Mouse (Mus musculus): Measurements from ENCODE around the gene Tnfaip2. TPM values are rescaled to one million over a fixed set of nuclear protein-coding genes. Genes with fewer than 3 reads are reported as not detected.

The Tnfaip2 gene
- polyA plus RNA-seq, 1 experiment, result 11.3 TPM

DNA sequence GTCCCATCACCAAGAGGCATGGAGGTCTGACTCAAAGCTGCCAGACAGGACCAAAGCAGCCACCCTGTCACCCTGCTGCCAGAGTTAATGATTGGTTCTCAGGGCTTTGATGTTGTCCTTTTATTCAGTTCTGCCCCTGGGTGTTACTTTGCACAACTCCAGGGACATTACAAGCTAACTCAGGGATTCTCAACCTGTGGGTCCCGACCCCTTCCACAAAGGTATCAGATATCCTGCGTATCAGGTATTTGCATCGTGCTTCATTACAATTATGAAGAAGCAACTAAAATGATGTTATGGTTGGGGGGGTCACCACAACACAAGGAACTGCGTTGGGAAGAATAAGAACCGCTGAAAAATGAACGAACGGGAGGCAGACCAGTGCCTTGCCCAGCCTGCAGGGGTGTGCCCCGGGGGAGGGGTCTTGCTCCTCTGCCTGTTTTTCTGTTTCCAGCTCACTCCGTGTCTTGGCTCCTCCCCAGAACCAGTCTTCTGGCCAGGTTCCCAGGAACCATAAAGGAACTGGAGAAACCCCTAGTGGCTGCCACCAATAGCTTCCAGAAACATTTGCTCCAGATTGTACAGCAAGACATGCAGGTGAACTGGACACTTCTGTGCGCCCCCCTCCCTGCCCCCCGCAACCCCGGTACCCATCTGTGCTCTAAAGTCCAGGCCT lies 14.7 kb upstream of the Tnfaip2 start:
- Histone ChIP-seq H3K4me1 (peaks cover 98% of the 10 kb centered on the region), H3K36me3 (replicated peaks; ENCODE audit: low read length) (peaks cover 91% of the 10 kb centered on the region), H3K9me3 (peaks cover 11% of the 10 kb centered on the region; the same call in 1 of the 2 replicates), H3K27me3 (replicated peaks) (peaks cover 64% of the 10 kb centered on the region), H3K4me3 (replicated peaks) (no peak overlapping the region)
- TF ChIP-seq FLI1 (IDR thresholded peaks at IDR 0.05; ENCODE audit: low read length), result no peak
- TF ChIP-seq GATA1 (IDR thresholded peaks at IDR 0.05; ENCODE audit: borderline replicate concordance, low read length), result no peak

DNA sequence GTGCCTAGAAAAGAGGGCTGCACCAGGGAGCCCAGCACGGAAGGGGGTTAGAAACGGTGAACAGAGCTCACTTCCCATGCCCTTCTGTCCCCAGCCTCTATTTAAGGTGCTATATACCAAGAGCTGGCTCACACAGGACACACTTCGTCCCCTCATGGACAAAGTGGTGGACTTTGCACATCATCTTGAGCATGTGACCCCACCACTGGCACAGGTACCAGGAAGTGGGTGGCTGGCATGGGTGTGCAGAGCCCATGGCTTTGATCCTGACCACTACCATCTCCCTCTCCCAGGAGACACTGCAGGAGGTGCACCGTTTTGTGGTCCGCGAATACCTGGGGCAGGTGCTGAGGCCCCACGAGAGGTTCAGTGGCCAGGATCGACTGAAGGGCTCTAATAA lies 13.9 kb upstream of the Tnfaip2 start:
- Histone ChIP-seq H3K36me3 (replicated peaks; ENCODE audit: low read length) (peaks cover 87% of the 10 kb centered on the region), H3K27me3 (replicated peaks) (peaks cover 58% of the 10 kb centered on the region), H3K4me1 (peaks cover 98% of the 10 kb centered on the region), H3K4me3 (replicated peaks) (peak overlapping the region; percentile 64), H3K9me3 (peaks cover 9% of the 10 kb centered on the region; the same call in 1 of the 2 replicates)
- TF ChIP-seq FLI1 (IDR thresholded peaks at IDR 0.05; ENCODE audit: low read length) (no peak), GATA1 (IDR thresholded peaks at IDR 0.05; ENCODE audit: borderline replicate concordance, low read length) (no peak)

DNA sequence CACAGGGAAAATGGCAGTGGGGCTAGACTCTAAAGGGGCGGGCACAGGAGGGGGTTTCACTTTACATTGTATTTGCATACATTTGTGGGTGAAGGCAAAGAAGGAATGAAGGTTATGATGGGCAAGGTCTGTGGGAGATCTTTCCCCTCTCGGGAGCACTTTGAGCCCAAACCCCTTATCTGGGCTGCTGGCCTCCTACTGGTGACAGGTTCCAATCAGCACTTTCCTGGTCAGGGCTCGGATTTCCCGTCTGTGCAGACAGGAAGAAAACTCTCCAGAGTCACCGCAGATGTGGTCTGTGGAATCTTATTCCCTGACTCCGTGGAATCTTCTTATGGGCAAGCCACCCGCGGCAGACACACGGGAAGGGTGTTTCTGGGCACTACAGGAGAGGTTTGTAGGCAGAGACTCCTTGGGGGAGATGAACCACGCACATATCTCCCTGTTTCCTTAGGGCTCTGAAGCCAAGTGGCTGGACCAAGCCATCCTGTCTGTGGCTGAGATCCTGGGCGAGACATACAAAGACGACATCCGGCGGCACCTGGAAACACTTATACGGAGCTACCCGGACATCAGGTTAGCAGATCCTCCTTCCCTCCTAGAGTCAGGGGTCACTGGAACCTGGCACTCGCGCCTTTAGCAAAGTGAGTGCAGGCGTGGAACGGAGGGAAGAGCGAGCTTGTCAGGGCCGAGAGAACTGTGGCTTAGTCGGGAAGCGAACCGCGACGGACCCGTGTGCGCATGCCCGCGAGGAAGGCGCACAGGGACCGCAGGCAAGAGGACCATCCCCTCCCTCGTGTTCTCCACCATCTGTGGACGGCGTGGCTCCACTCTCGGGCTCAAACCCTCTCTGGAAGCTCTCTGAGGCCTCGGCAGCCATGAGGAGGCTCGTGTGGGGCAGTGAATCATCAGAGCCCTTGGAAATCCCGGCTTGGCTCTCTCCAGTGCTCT lies 13.0 kb upstream of the Tnfaip2 start:
- Histone ChIP-seq H3K36me3 (replicated peaks; ENCODE audit: low read length) (peaks cover 78% of the 10 kb centered on the region), H3K4me1 (peaks cover 98% of the 10 kb centered on the region), H3K27me3 (replicated peaks) (peaks cover 50% of the 10 kb centered on the region), H3K4me3 (replicated peaks) (peak overlapping the region; percentile 90), H3K9me3 (peaks cover 2% of the 10 kb centered on the region; the same call in 1 of the 2 replicates)
- TF ChIP-seq GATA1 (IDR thresholded peaks at IDR 0.05; ENCODE audit: borderline replicate concordance, low read length) (no peak), FLI1 (IDR thresholded peaks at IDR 0.05; ENCODE audit: low read length) (no peak)

DNA sequence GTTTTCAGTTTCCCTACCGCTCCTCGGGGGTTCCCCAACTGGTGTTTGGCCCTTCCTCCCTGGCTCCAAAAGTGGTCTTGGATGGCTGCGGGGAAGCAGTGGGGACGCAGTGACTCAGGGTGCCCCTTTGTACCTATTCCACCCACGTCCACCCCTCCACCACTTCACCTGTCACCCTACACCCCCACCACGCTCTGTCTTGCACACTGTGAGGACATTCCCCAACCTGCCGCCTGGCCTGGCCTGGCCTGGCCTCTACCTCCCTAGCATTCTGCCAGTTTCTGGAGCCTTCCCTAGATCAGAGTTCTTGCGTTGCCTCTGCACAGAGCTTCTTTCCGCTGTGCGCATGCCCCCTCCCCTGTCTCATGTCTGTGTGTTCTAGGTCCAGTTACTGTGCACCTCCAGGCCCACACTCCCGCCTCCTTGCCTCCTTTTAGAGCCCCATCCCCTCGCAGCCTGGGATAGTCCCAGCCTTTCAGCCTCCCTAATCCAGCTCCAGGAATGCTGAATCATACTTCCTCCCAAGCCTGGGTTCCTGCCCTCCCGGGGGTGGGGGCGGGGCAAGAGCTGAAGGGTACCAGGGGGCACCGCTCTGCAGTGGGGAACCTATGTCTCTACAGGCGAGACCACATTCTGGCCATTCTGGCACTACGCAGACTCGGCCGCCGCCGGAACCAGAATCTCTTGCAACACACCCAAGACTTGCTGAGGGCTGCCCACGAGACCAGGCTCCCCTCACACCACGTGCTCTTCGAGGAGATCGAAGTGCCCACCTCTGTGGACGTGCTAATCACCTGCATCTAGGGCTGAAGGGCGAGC lies 12.0 kb upstream of the Tnfaip2 start:
- Histone ChIP-seq H3K36me3 (replicated peaks; ENCODE audit: low read length) (peaks cover 71% of the 10 kb centered on the region), H3K27me3 (replicated peaks) (peaks cover 47% of the 10 kb centered on the region), H3K4me1 (peaks cover 98% of the 10 kb centered on the region), H3K9me3 (peaks cover 2% of the 10 kb centered on the region; the same call in 1 of the 2 replicates), H3K4me3 (replicated peaks) (peak overlapping the region; percentile 90)
- no peak for TF ChIP-seq GATA1 (IDR thresholded peaks at IDR 0.05; ENCODE audit: borderline replicate concordance, low read length)
- TF ChIP-seq FLI1 (IDR thresholded peaks at IDR 0.05; ENCODE audit: low read length), result no peak

DNA sequence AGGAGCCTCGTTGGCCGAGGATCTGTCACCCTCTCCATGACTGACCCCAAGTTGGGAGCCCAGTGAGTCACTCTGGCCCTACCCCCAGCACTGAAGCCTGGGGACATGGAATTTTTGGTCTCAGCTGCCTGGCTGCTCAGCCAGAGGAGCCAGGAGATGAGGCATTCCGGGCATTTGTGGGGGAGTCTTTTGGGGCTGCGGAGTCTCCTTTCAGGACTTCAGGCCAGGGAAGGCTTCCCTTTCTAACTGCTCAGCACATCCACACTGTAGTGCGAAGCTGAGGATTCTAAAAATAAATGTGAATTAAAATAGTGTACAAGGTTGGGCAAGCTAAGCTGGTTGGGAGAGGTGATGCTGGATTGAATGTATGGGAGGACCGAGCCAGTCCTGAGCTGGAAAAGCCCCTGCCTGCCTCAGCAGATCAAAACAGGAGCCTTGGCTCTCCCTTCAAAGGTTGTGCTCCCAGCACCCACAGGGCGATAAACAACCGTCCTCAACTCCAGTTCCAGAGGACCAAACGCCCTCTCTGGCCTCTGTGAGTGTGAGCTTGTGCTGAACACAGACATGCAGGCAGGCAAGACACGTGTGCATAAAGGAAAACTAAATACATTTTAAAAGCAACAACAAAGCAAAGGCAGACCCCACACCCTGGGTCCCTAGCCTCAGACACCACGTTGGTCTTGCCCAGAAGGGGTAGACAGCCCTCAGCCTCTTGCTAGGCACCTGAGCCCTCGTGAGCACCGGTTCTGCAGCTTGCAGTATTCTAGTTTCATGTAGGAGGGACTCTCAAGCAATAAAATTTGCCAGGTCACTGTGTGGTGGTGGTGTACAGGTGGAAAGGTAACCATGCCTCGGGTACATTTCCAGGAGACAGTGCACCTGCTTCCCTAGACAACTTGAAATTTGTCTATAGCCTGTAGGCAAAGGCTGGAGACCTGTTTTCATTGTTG lies 11.1 kb upstream of the Tnfaip2 start:
- H3K4me1 ChIP-seq, result peaks cover 98% of the 10 kb centered on the region
- no peak for TF ChIP-seq GATA1 (IDR thresholded peaks at IDR 0.05; ENCODE audit: borderline replicate concordance, low read length)
- no peak for TF ChIP-seq FLI1 (IDR thresholded peaks at IDR 0.05; ENCODE audit: low read length)
- H3K4me3 ChIP-seq (replicated peaks), result peak overlapping the region; percentile 90
- peaks cover 2% of the 10 kb centered on the region; the same call in 1 of the 2 replicates for H3K9me3 ChIP-seq
- peaks cover 62% of the 10 kb centered on the region for H3K36me3 ChIP-seq (replicated peaks; ENCODE audit: low read length)
- peaks cover 41% of the 10 kb centered on the region for H3K27me3 ChIP-seq (replicated peaks)

DNA sequence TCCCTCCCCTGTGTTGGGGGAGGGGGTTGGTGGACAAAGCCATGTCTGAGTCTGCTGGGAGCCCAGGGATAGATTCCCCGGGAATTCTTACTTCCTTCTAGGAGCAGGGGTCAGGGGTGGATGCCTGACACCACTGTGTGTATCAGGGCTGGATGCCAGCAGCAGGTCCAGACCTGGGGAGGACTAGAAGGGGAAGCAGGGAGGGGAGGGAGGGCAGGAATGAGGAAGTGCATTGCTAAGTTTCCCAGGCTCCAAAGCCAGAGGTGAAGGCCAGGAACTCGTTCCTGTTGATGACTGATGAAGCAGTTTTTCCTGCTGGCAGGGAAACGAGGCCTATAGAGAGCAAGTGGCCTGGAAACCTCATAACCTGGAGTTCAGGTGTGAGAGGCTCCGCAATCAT lies 10.2 kb upstream of the Tnfaip2 start:
- H3K27me3 ChIP-seq (replicated peaks), result peaks cover 39% of the 10 kb centered on the region
- no peak for TF ChIP-seq FLI1 (IDR thresholded peaks at IDR 0.05; ENCODE audit: low read length)
- TF ChIP-seq GATA1 (IDR thresholded peaks at IDR 0.05; ENCODE audit: borderline replicate concordance, low read length), result no peak
- peaks cover 100% of the 10 kb centered on the region for H3K4me1 ChIP-seq
- peaks cover 1% of the 10 kb centered on the region; the same call in 1 of the 2 replicates for H3K9me3 ChIP-seq
- no peak overlapping the region for H3K4me3 ChIP-seq (replicated peaks)
- peaks cover 59% of the 10 kb centered on the region for H3K36me3 ChIP-seq (replicated peaks; ENCODE audit: low read length)

DNA sequence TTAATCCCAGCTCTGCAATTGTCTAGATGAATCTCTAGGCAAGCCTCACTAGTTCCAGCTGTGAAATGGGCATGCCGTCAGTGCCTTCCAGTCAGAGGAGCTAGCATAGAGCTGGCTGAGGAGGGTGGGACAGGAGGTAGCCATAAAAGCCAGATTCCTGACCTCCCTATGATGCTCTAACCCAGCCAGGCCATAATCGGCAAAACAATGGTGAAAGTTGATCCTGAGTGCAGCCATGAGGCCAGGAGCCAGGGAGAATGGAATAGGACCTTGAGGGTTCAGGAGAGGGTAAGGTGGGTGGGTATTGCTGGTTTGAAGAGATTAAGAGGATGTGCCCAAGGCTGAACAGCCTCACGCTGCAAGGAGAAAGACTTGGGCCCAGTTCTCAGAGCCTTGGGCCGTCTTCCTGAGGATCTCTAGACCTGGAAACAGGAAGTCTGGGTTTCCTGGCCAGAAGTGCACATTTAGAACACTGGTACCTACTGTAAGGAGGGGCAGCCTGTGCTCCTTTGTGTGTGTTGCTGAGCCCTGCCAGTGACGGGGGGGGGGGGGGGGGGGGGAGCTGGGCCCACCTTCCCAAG lies 9.4 kb upstream of the Tnfaip2 start:
- Histone ChIP-seq H3K36me3 (replicated peaks; ENCODE audit: low read length) (peaks cover 51% of the 10 kb centered on the region), H3K27me3 (replicated peaks) (peaks cover 31% of the 10 kb centered on the region), H3K9me3 (no peaks in the 10 kb centered on the region), H3K4me3 (replicated peaks) (peak overlapping the region; percentile 53), H3K4me1 (peaks cover 100% of the 10 kb centered on the region)
- TF ChIP-seq FLI1 (IDR thresholded peaks at IDR 0.05; ENCODE audit: low read length) (no peak), GATA1 (IDR thresholded peaks at IDR 0.05; ENCODE audit: borderline replicate concordance, low read length) (no peak)

DNA sequence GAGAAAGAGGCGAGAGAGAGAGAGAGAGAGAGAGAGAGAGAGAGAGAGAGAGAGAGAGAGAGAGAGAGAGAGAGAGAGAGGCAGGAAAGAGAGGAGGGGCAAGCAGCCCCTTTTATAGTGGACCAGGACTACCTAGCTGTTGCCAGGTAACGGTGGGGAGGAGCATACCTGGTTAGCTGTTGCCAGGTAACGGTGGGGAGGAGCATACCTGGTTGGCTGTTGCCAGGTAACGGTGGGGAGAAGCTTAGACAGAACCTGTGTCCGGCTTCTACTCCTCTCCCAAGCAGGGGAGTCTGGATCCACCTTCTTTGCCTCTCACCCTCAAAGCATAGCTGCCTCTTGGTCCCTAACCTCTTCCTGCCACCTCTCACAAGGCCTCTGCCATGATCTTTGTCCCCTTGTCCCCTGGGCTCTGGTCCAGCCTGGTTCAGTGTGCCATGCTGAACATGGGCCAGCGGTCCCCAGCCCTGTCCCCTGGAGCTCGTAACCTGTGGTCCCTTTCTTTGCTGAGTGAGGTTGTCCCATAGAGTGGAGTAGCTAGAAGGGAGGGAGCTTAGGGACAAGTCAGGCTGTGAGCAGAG lies 8.0 kb upstream of the Tnfaip2 start:
- peaks cover 41% of the 10 kb centered on the region for H3K36me3 ChIP-seq (replicated peaks; ENCODE audit: low read length)
- peaks cover 99% of the 10 kb centered on the region for H3K4me1 ChIP-seq
- peaks cover 21% of the 10 kb centered on the region for H3K27me3 ChIP-seq (replicated peaks)
- no peaks in the 10 kb centered on the region for H3K9me3 ChIP-seq
- TF ChIP-seq FLI1 (IDR thresholded peaks at IDR 0.05; ENCODE audit: low read length), result no peak
- no peak for TF ChIP-seq GATA1 (IDR thresholded peaks at IDR 0.05; ENCODE audit: borderline replicate concordance, low read length)
- peak overlapping the region; percentile 75 for H3K4me3 ChIP-seq (replicated peaks)
